Mouse (Mus musculus) heart, postnatal 0 days (tissue): ENCODE measurements at regions not wholly inside any gene's neighbourhood (a gene's known extent, or its start where the extent isn't known, plus 50 kb on each side); places are given as distances from the start of the nearest gene placed in this dataset.

ENCODE experiments used
- ATAC-seq: fragments of 200-750 bp; cut with Nextera tagmentation; 2 replicates; pipeline ENCODE4 v1.8.0; 2017; ENCODE audit warnings: low read depth, moderate number of reproducible peaks, moderate library complexity; ENCODE audit not compliant: insufficient read depth
- DNase-seq: peaks from one replicate; pipeline ENCODE4 v3.0.0-alpha.2; 2016; ENCODE audit warnings: low spot score
- H3K27ac ChIP-seq: fragments of 300-500 bp; sonication (generic); 2 replicates; pipeline ENCODE4 v1.5.1; 2014; ENCODE audit warnings: low read depth, mild to moderate bottlenecking
- H3K27me3 ChIP-seq: fragments of 300-500 bp; sonication (generic); 2 replicates; pipeline ENCODE4 v1.6.1; 2014; ENCODE audit warnings: low read length, mixed read lengths; ENCODE audit not compliant: control insufficient read depth, insufficient read depth
- H3K36me3 ChIP-seq: fragments of 300-500 bp; sonication (generic); replicated peaks from 2 replicates; pipeline ENCODE4 v1.6.1; 2014; ENCODE audit warnings: low read length, mixed read lengths; ENCODE audit not compliant: control insufficient read depth, insufficient read depth
- H3K4me1 ChIP-seq: fragments of 300-500 bp; sonication (generic); 2 replicates; pipeline ENCODE4 v1.6.1; 2014; ENCODE audit warnings: antibody characterized with exemption; ENCODE audit not compliant: control insufficient read depth, insufficient read depth
- H3K4me2 ChIP-seq: fragments of 300-500 bp; sonication (generic); 2 replicates; pipeline ENCODE4 v1.6.1; 2014; ENCODE audit warnings: low read depth, mild to moderate bottlenecking, low read length, moderate library complexity
- H3K4me3 ChIP-seq: fragments of 300-500 bp; sonication (generic); 2 replicates; pipeline ENCODE4 v1.5.1; 2014; ENCODE audit warnings: low read depth, low read length
- H3K9ac ChIP-seq: fragments of 300-500 bp; sonication (generic); replicated peaks from 2 replicates; pipeline ENCODE4 v1.6.1; 2014; ENCODE audit warnings: low read depth, low read length, mixed read lengths
- H3K9me3 ChIP-seq: fragments of 300-500 bp; sonication (generic); replicated peaks from 2 replicates; pipeline ENCODE4 v1.6.1; 2016; ENCODE audit warnings: low read length; ENCODE audit not compliant: control insufficient read depth
- CTCF ChIP-seq: IDR thresholded peaks from 2 replicates; pipeline ENCODE4 v1.5.1; 2016; ENCODE audit warnings: antibody characterized with exemption, control low read depth, low read depth
- EP300 ChIP-seq: IDR thresholded peaks from 2 replicates; pipeline ENCODE4 v1.6.1; 2016; ENCODE audit warnings: antibody characterized with exemption, low read depth
- WGBS: fragments of 180-500 bp; shearing (Covaris S2); extraction: QIAGEN DNeasy Blood & Tissue Kit; methylation state at CpG from one replicate; pipeline ENCODE4 v1.1.7; 2014; 5-methylcytosine and 5-hydroxymethylcytosine counted together

DNA sequence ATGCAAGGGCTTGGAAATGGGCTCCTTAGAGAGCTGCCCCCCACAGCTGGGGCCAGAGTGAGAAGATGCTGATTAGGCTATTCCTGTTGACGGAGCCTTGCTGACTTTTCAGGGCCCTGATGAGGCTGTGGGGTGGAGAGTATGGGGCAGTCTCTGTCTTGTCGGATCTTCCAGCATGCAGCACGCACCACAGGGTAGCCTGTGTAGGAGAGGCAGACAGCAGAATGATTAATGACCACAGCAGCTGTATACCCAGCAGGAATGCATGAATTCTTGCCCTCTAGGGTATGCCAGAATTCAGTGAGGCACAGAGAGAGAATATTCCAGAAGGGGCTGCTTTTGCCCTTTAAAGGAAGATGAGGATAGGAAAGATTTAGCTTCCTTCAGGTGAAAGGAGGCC, 265.6 kb upstream of the Gm10131 start:
- no peak overlapping the region for H3K27ac ChIP-seq
- no peak overlapping the region for H3K4me3 ChIP-seq
- no peak overlapping the region for H3K4me2 ChIP-seq
- ATAC-seq, result no peak
- 0 out of 2 replicates have a peak, but pooled peaks cover 9% of the 10 kb centered on the region for H3K27me3 ChIP-seq
- TF ChIP-seq EP300 (no peak), CTCF (no peak)
- H3K4me1 ChIP-seq, result no peaks in the 10 kb centered on the region
- 40% methylated on average over 3 of the region's 3 CpGs for WGBS
- no peak overlapping the region for H3K9ac ChIP-seq
- no peaks in the 10 kb centered on the region for H3K36me3 ChIP-seq
- DNase-seq, result no peak
- 0 out of 2 replicates have a peak, but pooled peaks cover 5% of the 10 kb centered on the region for H3K9me3 ChIP-seq

DNA sequence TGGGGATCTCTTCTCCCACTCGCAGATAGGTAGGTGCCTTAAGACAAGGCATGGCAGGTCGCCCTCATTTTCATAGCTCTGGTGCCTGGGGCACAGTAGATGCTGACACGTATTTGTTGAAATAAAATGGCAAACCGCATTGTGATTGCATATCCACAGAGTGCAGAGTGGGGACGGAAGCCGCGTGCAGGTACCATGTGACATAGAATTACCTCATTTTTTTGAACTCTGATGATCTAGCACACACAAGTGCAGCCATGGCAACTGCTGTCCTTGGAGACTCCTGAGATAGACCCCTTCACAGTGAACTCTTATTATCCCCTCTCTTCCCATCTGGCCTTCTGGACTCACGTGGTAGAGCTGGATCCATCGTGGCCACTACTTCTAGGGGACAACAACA, 262.7 kb upstream of the Gm10131 start:
- H3K4me2 ChIP-seq, result no peak overlapping the region
- DNase-seq, result no peak
- H3K9ac ChIP-seq, result no peak overlapping the region
- WGBS, result 84% methylated on average over 9 of the region's 9 CpGs
- no peak for ATAC-seq
- H3K27me3 ChIP-seq, result peaks cover 17% of the 10 kb centered on the region; the same call in 1 of the 2 replicates
- TF ChIP-seq CTCF (no peak), EP300 (no peak)
- H3K9me3 ChIP-seq, result 0 out of 2 replicates have a peak, but pooled peaks cover 5% of the 10 kb centered on the region
- no peak overlapping the region for H3K27ac ChIP-seq
- no peak overlapping the region for H3K4me3 ChIP-seq
- H3K4me1 ChIP-seq, result no peaks in the 10 kb centered on the region
- no peaks in the 10 kb centered on the region for H3K36me3 ChIP-seq

DNA sequence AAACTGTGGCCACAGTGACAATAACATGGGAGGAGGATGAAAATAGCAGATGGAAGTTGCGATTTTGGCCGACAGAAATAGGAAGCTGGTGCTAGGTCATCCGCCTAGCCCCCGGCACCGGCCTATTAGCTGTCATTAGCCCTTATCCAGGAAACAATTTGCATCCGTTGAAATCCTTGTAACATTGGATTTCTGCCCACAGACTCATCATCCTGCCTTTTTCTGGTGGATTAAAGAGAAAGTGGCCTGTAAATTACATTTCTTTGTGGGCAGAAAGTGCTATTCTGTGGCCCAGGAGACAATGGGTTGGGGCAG, 261.1 kb upstream of the Gm10131 start:
- no peak; the same call in 1 of the 2 replicates for ATAC-seq
- H3K4me1 ChIP-seq, result no peaks in the 10 kb centered on the region
- H3K9me3 ChIP-seq, result 0 out of 2 replicates have a peak, but pooled peaks cover 5% of the 10 kb centered on the region
- no peak overlapping the region for H3K9ac ChIP-seq
- WGBS, result 53% methylated on average over 6 of the region's 6 CpGs
- no peak for TF ChIP-seq EP300
- TF ChIP-seq CTCF, result no peak
- no peak overlapping the region for H3K4me2 ChIP-seq
- no peak overlapping the region for H3K27ac ChIP-seq
- H3K4me3 ChIP-seq, result no peak overlapping the region
- peaks cover 19% of the 10 kb centered on the region; the same call in 1 of the 2 replicates for H3K27me3 ChIP-seq
- DNase-seq, result no peak
- H3K36me3 ChIP-seq, result no peaks in the 10 kb centered on the region

DNA sequence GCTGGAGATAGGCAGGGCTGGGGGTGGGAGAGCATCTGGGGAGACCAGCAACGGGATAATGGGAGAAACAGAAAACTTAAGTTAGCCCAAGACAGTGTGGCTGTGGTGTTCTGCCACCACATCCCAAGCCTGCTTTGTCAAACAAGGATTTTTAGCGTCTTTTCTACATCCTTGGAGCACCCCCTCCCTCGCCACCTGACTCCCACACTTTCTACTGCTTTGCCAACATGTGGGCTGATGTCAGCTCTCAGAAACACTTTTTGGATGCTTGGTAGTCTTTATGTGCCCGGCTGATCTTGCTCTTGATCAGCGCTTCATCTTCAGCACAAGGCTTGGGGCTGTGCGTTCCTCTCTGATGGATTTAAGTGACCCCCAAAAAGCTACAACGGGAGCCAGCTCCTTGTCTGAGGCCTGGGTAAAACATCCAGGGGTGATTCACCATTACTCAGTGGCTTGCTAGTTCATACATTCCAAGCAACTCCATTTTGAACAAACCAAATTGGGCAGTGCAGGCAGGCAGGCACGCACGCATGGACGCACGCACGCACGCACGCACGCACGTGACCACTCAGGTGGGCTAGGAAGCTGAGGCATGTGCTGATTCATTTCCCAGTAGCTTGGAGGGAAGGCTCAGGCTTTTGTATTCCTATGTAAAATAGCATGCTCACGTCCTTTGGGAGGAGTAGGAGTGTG, 260.6 kb upstream of the Gm10131 start:
- peaks cover 19% of the 10 kb centered on the region; the same call in 1 of the 2 replicates for H3K27me3 ChIP-seq
- H3K4me2 ChIP-seq, result no peak overlapping the region
- no peaks in the 10 kb centered on the region for H3K36me3 ChIP-seq
- 0 out of 2 replicates have a peak, but pooled peaks cover 5% of the 10 kb centered on the region for H3K9me3 ChIP-seq
- no peak overlapping the region for H3K9ac ChIP-seq
- TF ChIP-seq EP300 (no peak), CTCF (no peak)
- no peak for DNase-seq
- no peak overlapping the region for H3K27ac ChIP-seq
- WGBS, result 75% methylated on average over 17 of the region's 17 CpGs
- ATAC-seq, result peak; percentile 39; the same call in 1 of the 2 replicates
- H3K4me3 ChIP-seq, result no peak overlapping the region
- no peaks in the 10 kb centered on the region for H3K4me1 ChIP-seq

DNA sequence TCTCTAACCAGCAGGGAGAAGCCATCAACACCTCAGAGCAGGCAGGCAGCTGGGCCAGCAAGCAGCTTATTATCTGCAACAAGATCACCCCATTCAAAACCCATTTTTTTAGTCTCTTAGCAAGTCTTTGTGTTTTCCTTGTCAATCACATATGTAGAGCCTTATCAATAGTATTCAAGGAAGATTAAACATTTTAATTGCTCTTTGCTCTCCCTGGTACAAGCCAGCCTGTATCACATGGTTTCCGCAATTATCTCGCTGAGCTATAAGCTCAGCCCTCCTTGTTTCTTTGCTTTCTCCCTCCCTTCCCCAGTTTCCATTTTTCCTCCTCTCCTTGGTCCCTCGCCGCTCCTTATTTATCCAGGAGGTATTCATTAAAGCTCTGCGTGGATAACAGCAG, 259.9 kb upstream of the Gm10131 start:
- H3K36me3 ChIP-seq, result no peaks in the 10 kb centered on the region
- H3K27me3 ChIP-seq, result peaks cover 19% of the 10 kb centered on the region; the same call in 1 of the 2 replicates
- H3K27ac ChIP-seq, result no peak overlapping the region
- no peak overlapping the region for H3K9ac ChIP-seq
- ATAC-seq (no peak), DNase-seq (no peak)
- no peak overlapping the region for H3K4me2 ChIP-seq
- 0 out of 2 replicates have a peak, but pooled peaks cover 5% of the 10 kb centered on the region for H3K9me3 ChIP-seq
- TF ChIP-seq EP300, result no peak
- TF ChIP-seq CTCF, result no peak
- no peak overlapping the region for H3K4me3 ChIP-seq
- WGBS, result 57% methylated on average over 5 of the region's 5 CpGs
- H3K4me1 ChIP-seq, result no peaks in the 10 kb centered on the region

DNA sequence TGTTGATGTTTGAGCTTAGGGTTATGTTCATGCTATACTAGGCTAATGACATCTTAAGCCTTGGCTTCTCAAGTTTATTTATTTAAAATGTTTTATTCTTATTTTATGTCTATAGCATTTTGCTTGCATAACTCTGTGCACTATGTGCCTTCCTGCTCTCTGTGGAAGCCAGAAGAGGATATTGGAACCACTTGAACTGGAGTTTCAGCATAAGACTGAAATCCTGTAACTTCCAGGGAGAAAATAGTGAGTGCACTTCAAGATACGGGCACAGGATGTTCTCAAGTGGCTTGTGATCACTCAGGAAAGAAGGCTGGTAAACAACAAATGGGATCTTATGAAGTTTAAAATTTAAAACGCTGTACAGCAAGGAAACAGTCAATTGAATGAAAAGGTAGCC, 257.0 kb upstream of the Gm10131 start:
- Histone ChIP-seq H3K36me3 (no peaks in the 10 kb centered on the region), H3K4me2 (no peak overlapping the region), H3K27me3 (peaks cover 17% of the 10 kb centered on the region; the same call in 1 of the 2 replicates), H3K9me3 (0 out of 2 replicates have a peak, but pooled peaks cover 4% of the 10 kb centered on the region), H3K4me3 (no peak overlapping the region), H3K27ac (no peak overlapping the region), H3K4me1 (no peaks in the 10 kb centered on the region), H3K9ac (no peak overlapping the region)
- TF ChIP-seq CTCF (no peak), EP300 (no peak)
- WGBS, result 70% methylated on average over 2 of the region's 2 CpGs
- ATAC-seq (no peak), DNase-seq (no peak)
